Mouse (Mus musculus) gastrocnemius, postnatal 14 days (tissue): ENCODE measurements at regions not wholly inside any gene's neighbourhood (a gene's known extent, or its start where the extent isn't known, plus 50 kb on each side); places are given as distances from the start of the nearest gene placed in this dataset.

Experiments
- DNase-seq: peaks from one replicate; pipeline ENCODE4 v3.0.0; 2021; ENCODE audit warnings: mixed read lengths
- intact Hi-C: fragments of 180-260 bp; cut with DNase I; formaldehyde crosslinking; loops from one replicate; pipeline ENCODE4 v1.15.1; 2025; ENCODE audit warnings: low total_unique reads

GRCm38 (mm10) chr2:30700890-30701289, 102.6 kb downstream of the 1700001O22Rik start:
- intact Hi-C loops = no loop called here
- no peak for DNase-seq

DNA sequence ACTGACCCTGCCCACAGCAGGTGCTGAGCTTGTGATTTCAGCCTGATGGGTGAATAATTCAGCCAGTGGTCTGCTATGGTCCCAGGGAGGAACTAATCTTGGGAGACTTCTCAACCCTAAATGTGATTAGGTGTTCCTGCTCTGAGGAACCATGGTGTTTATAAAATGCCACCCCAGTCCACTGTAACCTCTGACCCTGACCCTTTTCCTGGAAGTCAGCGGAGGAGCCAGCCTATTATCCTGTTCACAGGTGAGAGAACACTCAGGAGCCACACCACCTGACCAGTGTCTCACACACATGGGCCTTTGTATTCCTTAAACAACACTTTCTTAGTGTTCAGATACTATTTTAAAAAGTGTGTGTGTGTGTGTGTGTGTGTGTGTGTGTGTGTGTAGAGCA, 103.0 kb downstream of the 1700001O22Rik start:
- intact Hi-C loops = no loop called here
- DNase-seq = no peak

DNA sequence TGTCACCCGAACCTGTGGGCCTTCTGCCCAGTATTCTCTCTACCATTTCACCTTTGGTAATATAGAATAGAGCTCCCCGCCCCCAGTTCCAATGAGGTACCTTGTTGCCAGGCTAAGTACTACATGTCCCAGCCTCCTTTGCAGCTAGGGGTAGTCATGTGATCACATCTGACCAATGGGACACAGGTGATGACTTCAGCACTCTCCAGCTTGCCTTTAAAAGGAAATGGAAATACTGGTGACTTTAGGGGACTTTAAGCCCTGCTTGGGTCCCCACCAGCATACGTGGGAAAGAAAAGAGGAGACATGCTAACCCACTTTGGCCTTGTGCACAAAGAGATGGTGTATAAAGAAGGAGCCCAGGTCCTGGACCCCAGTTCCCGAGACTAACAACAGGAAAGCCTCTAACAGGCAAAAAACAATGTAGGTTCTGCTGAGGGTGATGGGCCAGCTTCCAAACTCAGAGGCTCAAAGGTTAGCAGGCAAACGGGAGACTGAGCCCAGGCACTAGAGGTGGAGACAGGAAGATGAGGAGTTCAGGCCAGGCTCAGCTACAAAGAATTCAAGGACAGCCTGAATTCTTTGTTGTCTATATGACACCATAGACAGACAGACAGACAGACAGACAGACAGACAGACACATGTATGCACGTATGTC, 103.5 kb downstream of the 1700001O22Rik start:
- intact Hi-C loops = no loop called here
- DNase-seq = peak; percentile 68

GRCm38 (mm10) chr2:30698758-30699535, 104.1 kb downstream of the Cstad start:
- intact Hi-C loops = no loop called here
- DNase-seq = no peak

DNA sequence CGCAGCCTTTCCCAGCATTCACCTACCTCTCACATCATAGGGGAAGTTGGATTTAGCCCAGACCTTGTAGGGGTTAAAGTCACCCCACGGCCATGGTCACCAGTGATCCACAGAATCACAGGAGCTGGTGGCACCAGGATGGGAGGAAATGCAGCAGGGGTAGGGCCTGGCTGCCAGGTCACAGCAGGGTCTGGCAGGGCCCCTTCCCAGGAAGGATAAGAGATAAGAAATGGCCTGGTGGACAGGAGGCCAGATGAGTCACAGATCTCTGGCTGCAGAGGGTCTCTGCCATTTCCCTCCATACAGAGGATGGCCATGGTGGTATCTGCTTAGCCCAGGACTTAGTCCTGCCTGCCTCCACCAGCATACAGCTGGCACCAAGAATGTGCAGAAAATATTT, 103.0 kb downstream of the Cstad start:
- no peak for DNase-seq
- intact Hi-C loops = no loop called here

DNA sequence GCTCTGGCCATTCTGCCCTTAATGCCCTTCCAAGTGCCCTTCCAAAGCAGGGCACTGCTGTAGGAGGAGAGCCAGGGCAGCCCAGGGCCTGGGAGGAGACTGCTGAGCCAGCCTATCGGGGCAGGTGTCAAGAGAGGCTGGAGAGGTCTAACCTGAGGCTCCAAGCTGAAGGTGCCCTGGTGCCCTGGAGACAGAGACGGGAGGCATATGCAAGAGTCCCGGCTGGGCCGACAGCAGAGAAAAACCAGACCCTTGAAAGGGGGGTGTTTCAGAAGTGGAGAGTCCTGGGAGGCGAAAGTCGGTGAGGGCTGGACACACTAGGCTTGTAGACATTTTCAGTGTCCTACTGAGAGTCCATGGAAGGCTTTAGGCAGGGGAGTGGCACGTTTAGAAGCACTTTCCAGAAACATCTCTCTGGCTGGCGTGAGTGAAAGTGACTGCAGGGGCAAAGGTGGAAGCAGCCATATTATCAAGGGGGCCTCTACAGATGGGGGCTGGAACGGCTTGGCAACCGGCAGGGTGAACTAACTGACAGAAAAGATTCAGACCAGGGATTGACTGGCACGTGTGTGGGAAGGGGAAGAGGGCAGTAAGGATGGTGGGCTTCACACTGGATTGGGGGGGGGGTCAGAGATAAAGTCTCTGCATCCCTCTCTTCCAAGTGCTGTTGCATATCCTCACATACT, 101.1 kb downstream of the Cstad start:
- intact Hi-C loops = no loop called here
- DNase-seq = no peak

GRCm38 (mm10) chr2:30695041-30695440, 100.2 kb downstream of the Cstad start:
- no peak for DNase-seq
- intact Hi-C loops = no loop called here

DNA sequence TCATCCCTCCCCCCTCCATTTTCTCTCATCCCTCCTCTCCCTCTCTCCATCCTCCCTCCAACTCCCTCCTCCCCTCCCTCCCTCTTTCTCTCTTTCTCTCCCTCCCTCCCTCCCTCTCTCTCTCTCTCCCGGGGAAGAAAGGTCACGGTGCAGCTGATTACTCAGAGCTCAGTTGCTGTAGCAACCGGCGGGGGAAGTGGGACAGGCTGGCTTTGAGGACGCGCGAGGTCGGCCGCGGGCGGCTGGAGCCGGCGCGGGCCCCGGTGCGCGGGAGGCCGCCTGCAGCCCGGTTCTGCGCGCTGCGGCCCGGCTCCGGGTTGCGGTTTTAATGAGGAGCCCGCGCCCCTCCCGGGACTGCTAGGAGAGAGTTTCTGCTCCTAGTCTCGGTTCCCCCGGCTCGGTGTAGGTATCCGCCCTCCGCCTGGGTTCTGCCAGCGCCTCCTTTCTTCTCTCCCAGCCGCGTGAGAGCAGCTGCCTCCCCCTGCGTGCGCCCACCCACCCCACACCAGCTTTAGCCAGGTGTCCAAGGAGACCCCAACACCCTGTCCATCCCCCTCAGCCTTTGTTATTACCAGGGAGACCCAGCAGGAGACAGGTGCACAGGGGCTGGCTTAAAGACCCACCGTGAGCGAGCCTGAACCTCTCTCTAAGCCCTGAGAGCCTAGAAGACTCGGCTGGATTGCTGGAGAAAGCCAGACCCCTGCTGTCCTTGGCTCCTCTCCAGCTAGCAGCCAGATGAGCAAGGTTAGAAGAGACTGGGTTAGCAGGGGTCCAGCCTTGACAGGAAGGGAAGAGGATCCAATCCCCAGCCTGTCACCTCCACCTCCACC, 98.6 kb downstream of the Cstad start:
- intact Hi-C loops = no loop called here
- peak; percentile 85 for DNase-seq

DNA sequence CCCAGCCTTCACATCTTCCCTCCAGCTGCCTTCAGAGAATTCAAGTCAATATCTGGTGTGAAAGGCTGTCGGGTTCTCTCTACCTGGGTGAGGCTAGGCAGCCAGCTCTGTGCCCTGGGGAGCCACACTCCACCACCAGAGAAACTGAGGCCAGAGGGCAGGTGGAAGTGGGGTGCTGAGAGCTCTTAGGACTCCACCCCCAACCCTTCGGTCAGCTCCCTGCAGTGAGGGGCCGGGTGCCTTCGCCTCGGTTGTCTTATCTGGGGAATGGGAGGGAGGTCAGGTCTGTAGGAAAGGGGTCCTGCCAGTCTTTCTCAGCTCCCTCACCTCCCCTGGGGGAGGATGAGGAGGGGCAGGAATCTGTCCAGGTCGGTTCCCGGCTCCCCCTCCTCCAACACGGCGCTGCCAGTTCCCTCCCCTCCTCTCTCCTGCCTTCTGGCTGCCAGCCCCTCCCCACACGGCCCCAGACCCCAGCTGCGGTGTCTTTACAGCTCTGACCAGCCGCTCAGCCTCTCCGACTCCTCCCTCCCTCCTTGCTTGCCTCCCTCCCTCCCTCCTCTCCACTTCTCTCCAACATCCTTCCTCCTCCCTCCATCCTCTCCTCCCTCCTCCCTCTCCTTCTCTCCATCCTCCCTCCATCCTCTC, 97.8 kb downstream of the Cstad start:
- intact Hi-C loops = no loop called here
- peak; percentile 58 for DNase-seq

- intact Hi-C loops = no loop called here
- DNase-seq = peak; percentile 88
These were observed 97.2 kb downstream of the Cstad start for GRCm38 (mm10) chr2:30691857-30692560.

GRCm38 (mm10) chr2:30690925-30691856, 96.4 kb downstream of the Cstad start:
- intact Hi-C loops = no loop called here
- no peak for DNase-seq

GRCm38 (mm10) chr2:30690307-30690706, 95.5 kb downstream of the Cstad start:
- DNase-seq = peak; percentile 60
- intact Hi-C loops = no loop called here

GRCm38 (mm10) chr2:30688402-30688801, 93.6 kb downstream of the Cstad start:
- DNase-seq = no peak
- intact Hi-C loops = no loop called here

- intact Hi-C loops = no loop called here
These were observed 92.3 kb downstream of the Cstad start for GRCm38 (mm10) chr2:30687121-30687551.

DNA sequence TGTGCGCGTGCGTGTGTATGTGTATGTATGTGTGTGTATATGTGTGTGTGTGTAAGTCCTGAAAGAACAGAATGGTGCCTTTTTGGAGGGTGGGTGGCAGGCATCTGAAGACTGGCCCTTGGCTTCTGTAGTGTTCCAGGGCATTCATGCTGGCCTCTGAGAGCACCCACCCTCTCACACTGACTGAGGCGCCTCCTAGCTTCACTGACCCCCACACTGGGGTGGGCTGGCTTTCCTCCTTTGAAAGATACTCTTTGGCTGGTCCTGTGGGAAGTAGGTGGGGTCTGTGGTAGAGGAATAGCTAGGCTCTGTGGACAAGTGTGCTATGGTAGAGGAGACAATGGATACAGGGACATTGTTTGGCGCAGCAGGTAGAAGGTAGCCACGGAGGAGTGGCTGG, 91.5 kb downstream of the Cstad start:
- no peak for DNase-seq
- intact Hi-C loops = no loop called here

More at GRCm38 (mm10) chr2:30687121-30687551, 92.3 kb downstream of the Cstad start:
- DNase-seq = peak; percentile 53

- peak; percentile 42 for DNase-seq
- intact Hi-C loops = no loop called here
These were observed 90.5 kb downstream of the Cstad start for GRCm38 (mm10) chr2:30685137-30685860.

DNA sequence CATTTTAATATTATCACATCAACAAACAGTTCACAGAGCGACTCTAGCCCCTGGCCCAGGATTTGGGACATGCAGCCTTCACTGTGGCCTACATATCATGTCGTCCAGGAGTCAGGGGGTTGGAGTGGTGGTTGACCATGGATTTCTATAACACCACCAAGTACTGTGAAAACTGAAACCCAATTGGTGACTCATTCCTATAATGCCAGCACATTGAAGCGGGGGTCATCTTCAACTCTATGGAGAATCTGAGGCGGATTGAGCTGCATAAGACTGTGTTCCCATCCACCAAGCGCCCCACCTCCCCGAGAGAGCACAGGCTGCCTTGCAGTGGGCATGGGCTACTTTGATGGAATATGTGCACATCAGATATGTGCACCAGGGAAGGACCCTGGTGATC, 89.6 kb downstream of the Cstad start:
- intact Hi-C loops = no loop called here
- no peak for DNase-seq
